Mouse (Mus musculus) heart, adult 11 months (tissue): ENCODE results near the gene Smap1.

Experiments used
- DNase-seq: peaks from one replicate; pipeline ENCODE4 v3.0.0; 2022

The Smap1 gene

GRCm38 (mm10) chr1:23919086-23919485 lies 3.0 kb downstream of the Smap1 start:
- DNase-seq: no peak

GRCm38 (mm10) chr1:23915483-23915882 lies 6.6 kb downstream of the Smap1 start:
- DNase-seq: no peak

GRCm38 (mm10) chr1:23912988-23913387 lies 9.1 kb downstream of the Smap1 start:
- no peak for DNase-seq

GRCm38 (mm10) chr1:23906082-23906481 lies 16.0 kb downstream of the Smap1 start:
- no peak for DNase-seq

- no peak for DNase-seq
Measured at GRCm38 (mm10) chr1:23903340-23903739, 18.8 kb downstream of the Smap1 start.

GRCm38 (mm10) chr1:23902736-23903135 lies 19.4 kb downstream of the Smap1 start:
- no peak for DNase-seq

- no peak for DNase-seq
Measured at GRCm38 (mm10) chr1:23899647-23900020, 22.5 kb downstream of the Smap1 start.

GRCm38 (mm10) chr1:23899020-23899646 lies 23.0 kb downstream of the Smap1 start:
- DNase-seq: no peak

- DNase-seq: peak; percentile 46
Measured at GRCm38 (mm10) chr1:23892072-23892471, 30.0 kb downstream of the Smap1 start.

GRCm38 (mm10) chr1:23884914-23885313 lies 37.2 kb downstream of the Smap1 start:
- no peak for DNase-seq

- peak; percentile 25 for DNase-seq
Measured at GRCm38 (mm10) chr1:23884087-23884668, 37.9 kb downstream of the Smap1 start.

GRCm38 (mm10) chr1:23882681-23883080 lies 39.4 kb downstream of the Smap1 start:
- no peak for DNase-seq

GRCm38 (mm10) chr1:23872194-23872593 lies 49.9 kb downstream of the Smap1 start:
- no peak for DNase-seq

- no peak for DNase-seq
Measured at GRCm38 (mm10) chr1:23867350-23867862, 54.7 kb downstream of the Smap1 start.

GRCm38 (mm10) chr1:23865566-23865965 lies 56.6 kb downstream of the Smap1 start:
- DNase-seq: no peak

GRCm38 (mm10) chr1:23860944-23861343 lies 61.2 kb downstream of the Smap1 start:
- DNase-seq: no peak

- no peak for DNase-seq
Measured at GRCm38 (mm10) chr1:23855623-23856022, 66.5 kb downstream of the Smap1 start.

- DNase-seq: no peak
Measured at GRCm38 (mm10) chr1:23846044-23846680, 76.0 kb downstream of the Smap1 start.

- DNase-seq: no peak
Measured at GRCm38 (mm10) chr1:23845007-23845406, 77.1 kb downstream of the Smap1 start.

- peak; percentile 90 for DNase-seq
Measured at GRCm38 (mm10) chr1:23843790-23844189, 78.3 kb downstream of the Smap1 start.

- no peak for DNase-seq
Measured at GRCm38 (mm10) chr1:23842629-23843028, 79.5 kb downstream of the Smap1 start.

- DNase-seq: no peak
Measured at GRCm38 (mm10) chr1:23840924-23841323, 81.2 kb downstream of the Smap1 start.

- DNase-seq: no peak
Measured at GRCm38 (mm10) chr1:23836630-23837029, 85.5 kb downstream of the Smap1 start.

GRCm38 (mm10) chr1:23834819-23835218 lies 87.3 kb downstream of the Smap1 start:
- DNase-seq: peak; percentile 69
